Mouse (Mus musculus) small intestine, adult 2 months (tissue): ENCODE measurements at regions not wholly inside any gene's neighbourhood (a gene's known extent, or its start where the extent isn't known, plus 50 kb on each side); places are given as distances from the start of the nearest gene placed in this dataset.

Experiments
- CTCF ChIP-seq: fragments of 200-500 bp; IDR thresholded peaks from 2 replicates; pipeline ENCODE4 v1.5.1; 2012; ENCODE audit warnings: low read depth, mild to moderate bottlenecking, control low read depth, inconsistent platforms, low read length, moderate library complexity, mixed read lengths; ENCODE audit not compliant: insufficient replicate concordance, insufficient read length; ENCODE audit errors: extremely low read depth
- POLR2A ChIP-seq: fragments of 200-500 bp; IDR thresholded peaks from 2 replicates; pipeline ENCODE4 v1.6.1; 2012; ENCODE audit warnings: low read depth, mild to moderate bottlenecking, control low read depth, inconsistent platforms, low read length, moderate library complexity

GRCm38 (mm10) chr4:87472787-87473186 is 242.5 kb upstream of the Slc24a2 start:
- no peak for TF ChIP-seq POLR2A
- TF ChIP-seq CTCF = no peak
